Mouse (Mus musculus) kidney, postnatal 14 days (tissue): ENCODE data around the gene Olfr1016.

Experiments
- DNase-seq: peaks from one replicate; pipeline ENCODE4 v3.0.0; 2022; ENCODE audit warnings: mixed read lengths

Olfr1016 gene

GRCm38 (mm10) chr2:85802444-85802843 lies at the start of gene Olfr1016:
Olfr1016 (minus strand) TSS chr2:85802544.
- DNase-seq = no peak

GRCm38 (mm10) chr2:85846730-85847129 lies 44.4 kb upstream of the Olfr1016 start, which contains the start of gene Olfr1020:
Olfr1020 (plus strand) TSS chr2:85847030.
- no peak for DNase-seq

- DNase-seq = no peak
Measured at GRCm38 (mm10) chr2:85845383-85845782, 43.0 kb upstream of the Olfr1016 start, which contains the start of gene Olfr1019. Olfr1019 (minus strand) TSS chr2:85845483.

- no peak for DNase-seq
Measured at GRCm38 (mm10) chr2:85818179-85818578, 15.8 kb upstream of the Olfr1016 start, which contains the start of gene Olfr1018. Olfr1018 (plus strand) TSS chr2:85818479.

- DNase-seq = no peak
Measured at GRCm38 (mm10) chr2:85804501-85804900, 2.2 kb upstream of the Olfr1016 start.

GRCm38 (mm10) chr2:85792331-85792730 lies 10.0 kb downstream of the Olfr1016 start:
- no peak for DNase-seq

GRCm38 (mm10) chr2:85781717-85782116 lies 20.6 kb downstream of the Olfr1016 start, which contains the start of gene Olfr1015:
Olfr1015 (plus strand) TSS chr2:85782017.
- no peak for DNase-seq

GRCm38 (mm10) chr2:85772413-85772812 lies 29.9 kb downstream of the Olfr1016 start, which contains the start of gene Olfr1014:
Olfr1014 (plus strand) TSS chr2:85772713.
- no peak for DNase-seq

- DNase-seq = no peak
Measured at GRCm38 (mm10) chr2:85766798-85767197, 35.5 kb downstream of the Olfr1016 start, which contains the start of gene Olfr1013. Olfr1013 (plus strand) TSS chr2:85767098.

GRCm38 (mm10) chr2:85762666-85763065 lies 39.7 kb downstream of the Olfr1016 start, which contains the start of gene Olfr1012:
Olfr1012 (minus strand) TSS chr2:85762766.
- no peak for DNase-seq

GRCm38 (mm10) chr2:85753822-85754221 lies 48.5 kb downstream of the Olfr1016 start:
- DNase-seq = no peak
